10 mouse cellular contexts compared by ENCODE assay signal in genomic region chr4:141871909-141872308, GRCm38 (mm10). TPM values are rescaled to one million over a fixed set of nuclear protein-coding genes. Genes with fewer than 3 reads are reported as not detected.
DNase-seq lines count a peak whose midpoint lies in the region; ATAC-seq and TF ChIP-seq lines count a peak whose summit lies in the region.
"Had no signal": no experiment of that assay in that cellular context is flagged by ENCODE, and none has a peak within 500 bp of the region (broad histone marks: within the 10 kb centered on the region; RNA-seq: fewer than 3 reads in every experiment).

No protein-coding gene starts in this region.

- intact Hi-C loops in heart, postnatal 36 days (cut with DNase I): loop anchor here (5.0 to 10.0 kb wide), 2 partner anchors 40 to 223 kb away; no protein-coding TSS in a partner anchor

- no peak for TF ChIP-seq CTCF in G1E (IDR thresholded peaks at IDR 0.05; ENCODE audit: low read depth, low read length)
- no peak; the same call in 1 of the 2 replicates for TF ChIP-seq CTCF in midbrain, postnatal 0 days (IDR thresholded peaks at IDR 0.05)

- peaks cover 63% of the 10 kb centered on the region for H3K4me1 ChIP-seq in G1E (ENCODE audit: insufficient read depth, low read depth, low read length)
- H3K4me1 ChIP-seq in forebrain, embryonic 10.5 days: peaks cover 56% of the 10 kb centered on the region
- peaks cover 15% of the 10 kb centered on the region; the same call in 1 of the 2 replicates for H3K4me1 ChIP-seq in midbrain, postnatal 0 days (ENCODE audit: insufficient read depth, low read length)

- H3K9ac ChIP-seq in midbrain, postnatal 0 days (replicated peaks; ENCODE audit: low read length, poor library complexity, severe bottlenecking): 0 out of 2 replicates have a peak overlapping the region, but pooled peaks have one; percentile 14

- H3K4me3 ChIP-seq in G1E (ENCODE audit: low read depth, low read length): peak overlapping the region; percentile 25; the same call in 1 of the 2 replicates
- H3K4me3 ChIP-seq in forebrain, embryonic 10.5 days: 0 out of 2 replicates have a peak overlapping the region, but pooled peaks have one; percentile 10
- peak overlapping the region; percentile 83; the same call in 1 of the 2 replicates for H3K4me3 ChIP-seq in midbrain, postnatal 0 days (ENCODE audit: low read depth, low read length)

- no peaks in the 10 kb centered on the region for H3K9me3 ChIP-seq in G1E (replicated peaks)
- H3K9me3 ChIP-seq in forebrain, embryonic 10.5 days: no peaks in the 10 kb centered on the region
- H3K9me3 ChIP-seq in midbrain, postnatal 0 days (ENCODE audit: low read length): no peaks in the 10 kb centered on the region

- no peak for ATAC-seq in G1E (ENCODE audit: extremely low read depth, insufficient number of reproducible peaks, low FRiP score, poor library complexity, severe bottlenecking)
- ATAC-seq in midbrain, postnatal 0 days (ENCODE audit: low FRiP score): peak; percentile 17; the same call in 1 of the 2 replicates

- H3K36me3 ChIP-seq in G1E (replicated peaks): peaks cover 64% of the 10 kb centered on the region
- no peaks in the 10 kb centered on the region; the same call in 1 of the 2 replicates for H3K36me3 ChIP-seq in forebrain, embryonic 10.5 days (replicated peaks)
- H3K36me3 ChIP-seq in midbrain, postnatal 0 days (ENCODE audit: insufficient read depth, low read length): no peaks in the 10 kb centered on the region; the same call in 1 of the 2 replicates

- peak; percentile 98 for DNase-seq in heart, adult 11 months
- DNase-seq in heart, postnatal 36 days: no peak
- no peak for DNase-seq in G1E (ENCODE audit: low spot score)
- no peak for DNase-seq in forebrain, embryonic 10.5 days (ENCODE audit: extremely low spot score, low spot score)
- DNase-seq in layer of hippocampus, postnatal 10 days (ENCODE audit: low spot score in 2 of 2): peak; percentile 70 to 73
- DNase-seq in midbrain, postnatal 0 days (ENCODE audit: low spot score): peak; percentile 82
- no peak for DNase-seq in ovary, postnatal 10 days (ENCODE audit: low spot score)
- no peak for DNase-seq in gastrocnemius, adult 18-20 months (ENCODE audit: low spot score)

- H3K27ac ChIP-seq in forebrain, embryonic 10.5 days: 0 out of 2 replicates have a peak overlapping the region, but pooled peaks have one; percentile 15
- H3K27ac ChIP-seq in midbrain, postnatal 0 days (ENCODE audit: low read depth, low read length): peak overlapping the region; percentile 43; the same call in 1 of the 2 replicates

- peak overlapping the region; percentile 70 for H3K4me2 ChIP-seq in midbrain, postnatal 0 days (ENCODE audit: low read depth, low read length, poor library complexity, severe bottlenecking)

- peaks cover 8% of the 10 kb centered on the region for H3K27me3 ChIP-seq in G1E (ENCODE audit: insufficient read depth, low read length)
- peaks cover 40% of the 10 kb centered on the region for H3K27me3 ChIP-seq in forebrain, embryonic 10.5 days (ENCODE audit: poor library complexity, severe bottlenecking)
- no peaks in the 10 kb centered on the region for H3K27me3 ChIP-seq in midbrain, postnatal 0 days (ENCODE audit: insufficient read depth, low read length)

- WGBS in forebrain, embryonic 10.5 days: 62% methylated on average over 9 of the region's 9 CpGs
- 44% methylated on average over 9 of the region's 9 CpGs for WGBS in midbrain, postnatal 0 days

RNA-seq across cellular contexts. Expression of gene Efhd2, which starts 2.8 kb away (rescaled TPM):
- total RNA-seq in heart, postnatal 36 days (2021): 10 to 100 TPM; 20.4 to 21.3 TPM
- 30.8 and 31.9 TPM in 2 replicates for total RNA-seq in G1E (2014; fragmentation: Nextera tagmentation)
- 37.3 and 44.1 TPM in 2 replicates for total RNA-seq in G1E (2017)
- polyA plus RNA-seq in G1E (2012): 56.1 and 59.5 TPM in 2 replicates
- 39.5 and 41.5 TPM in 2 replicates for polyA plus RNA-seq in forebrain, embryonic 10.5 days (2016; fragmentation: Nextera tagmentation; extraction: Ambion mirVana)
- 10 to 100 TPM; 43.8 to 46.9 TPM for total RNA-seq in layer of hippocampus, postnatal 10 days (2021)
- 38.8 TPM in 2 replicates for total RNA-seq in midbrain, postnatal 0 days (2014; rRNA removed)
- 49.0 and 54.8 TPM in 2 replicates for polyA plus RNA-seq in midbrain, postnatal 0 days (2015; fragmentation: Nextera tagmentation; extraction: Ambion mirVana)
- total RNA-seq in gastrocnemius, adult 18-20 months (2021): 1 to 10 TPM; 2.8 to 4.7 TPM

RNA-seq across cellular contexts. Expression of gene Ctrc, which starts 25.8 kb away (rescaled TPM):
- total RNA-seq in heart, postnatal 36 days (2021): not detected
- total RNA-seq in G1E (2014; fragmentation: Nextera tagmentation) (not detected in 2 replicates), G1E (2017) (not detected in 2 replicates)
- not detected in 2 replicates for polyA plus RNA-seq in G1E (2012)
- polyA plus RNA-seq in forebrain, embryonic 10.5 days (2016; fragmentation: Nextera tagmentation; extraction: Ambion mirVana): not detected in 2 replicates
- total RNA-seq in layer of hippocampus, postnatal 10 days (2021): not detected
- not detected in 2 replicates for total RNA-seq in midbrain, postnatal 0 days (2014; rRNA removed)
- polyA plus RNA-seq in midbrain, postnatal 0 days (2015; fragmentation: Nextera tagmentation; extraction: Ambion mirVana): not detected in 2 replicates
- not detected for total RNA-seq in gastrocnemius, adult 18-20 months (2021)
- polyA plus RNA-seq: C2C12; embryonic facial prominence, embryonic 11.5 days had no signal

RNA-seq across cellular contexts. Expression of gene Cela2a, which starts 45.9 kb away (rescaled TPM):
- total RNA-seq in heart, postnatal 36 days (2021): not detected
- total RNA-seq in G1E (2014; fragmentation: Nextera tagmentation): not detected in 2 replicates
- total RNA-seq in G1E (2017): not detected in 2 replicates
- not detected in 2 replicates for polyA plus RNA-seq in G1E (2012)
- not detected in 2 replicates for polyA plus RNA-seq in forebrain, embryonic 10.5 days (2016; fragmentation: Nextera tagmentation; extraction: Ambion mirVana)
- not detected for total RNA-seq in layer of hippocampus, postnatal 10 days (2021)
- total RNA-seq in midbrain, postnatal 0 days (2014; rRNA removed): not detected in 2 replicates
- not detected in 2 replicates for polyA plus RNA-seq in midbrain, postnatal 0 days (2015; fragmentation: Nextera tagmentation; extraction: Ambion mirVana)
- total RNA-seq in gastrocnemius, adult 18-20 months (2021): under 1 TPM in 1 of 2 experiments, not detected in 1; 0.78 TPM
- polyA plus RNA-seq: C2C12; embryonic facial prominence, embryonic 11.5 days had no signal

Comparison
In these comparisons a context has a peak if more than half of its experiments do, and no peak if none do; other contexts are left out.
1. DNase-seq: peak in heart, adult 11 months (single experiment), layer of hippocampus, postnatal 10 days (2 of 2) and midbrain, postnatal 0 days (single experiment); none in heart, postnatal 36 days (0 of 2), G1E (single experiment), forebrain, embryonic 10.5 days (single experiment), ovary, postnatal 10 days (single experiment) and gastrocnemius, adult 18-20 months (single experiment).
2. H3K4me3 ChIP-seq: peak in every context shown above with its lines; median percentile 83 in midbrain, postnatal 0 days; 25 in G1E; 10 in forebrain, embryonic 10.5 days.